Mouse (Mus musculus) kidney, embryonic 16.5 days (tissue): ENCODE data around the gene Epha5. TPM values are rescaled to one million over a fixed set of nuclear protein-coding genes. Genes with fewer than 3 reads are reported as not detected.

ENCODE experiments used
- ATAC-seq: fragments of 200-750 bp; cut with Nextera tagmentation; 2 replicates; pipeline ENCODE4 v1.8.0; 2017; ENCODE audit warnings: moderate TSS enrichment; ENCODE audit not compliant: low FRiP score, low TSS enrichment
- H3K27ac ChIP-seq: fragments of 300-500 bp; sonication (generic); 2 replicates; pipeline ENCODE4 v1.5.1; 2014; ENCODE audit warnings: low read length
- H3K27me3 ChIP-seq: fragments of 300-500 bp; sonication (generic); 2 replicates; pipeline ENCODE4 v1.6.1; 2014; ENCODE audit warnings: low read length, control low read depth, mixed read lengths; ENCODE audit not compliant: insufficient read depth
- H3K36me3 ChIP-seq: fragments of 300-500 bp; sonication (generic); 2 replicates; pipeline ENCODE4 v1.6.1; 2014; ENCODE audit warnings: low read length, control low read depth, mixed read lengths; ENCODE audit not compliant: insufficient read depth
- H3K4me1 ChIP-seq: fragments of 300-500 bp; sonication (generic); 2 replicates; pipeline ENCODE4 v1.6.1; 2014; ENCODE audit warnings: low read length, control low read depth, mixed read lengths; ENCODE audit not compliant: insufficient read depth
- H3K4me2 ChIP-seq: fragments of 300-500 bp; sonication (generic); replicated peaks from 2 replicates; pipeline ENCODE4 v1.6.1; 2014; ENCODE audit warnings: low read depth, low read length
- H3K4me3 ChIP-seq: fragments of 300-500 bp; sonication (generic); 2 replicates; pipeline ENCODE4 v1.5.1; 2014; ENCODE audit warnings: mild to moderate bottlenecking, low read length
- H3K9ac ChIP-seq: fragments of 300-500 bp; sonication (generic); replicated peaks from 2 replicates; pipeline ENCODE4 v1.6.1; 2014; ENCODE audit warnings: low read length
- H3K9me3 ChIP-seq: fragments of 300-500 bp; sonication (generic); 2 replicates; pipeline ENCODE4 v1.6.1; 2016; ENCODE audit warnings: low read length, control low read depth
- WGBS: fragments of 180-500 bp; shearing (Covaris S2); extraction: QIAGEN DNeasy Blood & Tissue Kit; methylation state at CpG from one replicate; pipeline ENCODE4 v1.1.7; 2014; 5-methylcytosine and 5-hydroxymethylcytosine counted together
- polyA plus RNA-seq: library from polyadenylated mRNA; unstranded; fragments of >200 nt; fragmentation: Nextera tagmentation; extraction: Ambion mirVana; gene quantifications from 2 replicates; pipeline ENCODE4 v1.2.1, GENCODE M21; 2015

Gene Epha5
- polyA plus RNA-seq, 1 experiment from 2014 or later, result 0.30 TPM

GRCm38 (mm10) chr5:84397085-84397484 lies 20.1 kb downstream of the Epha5 start:
- Histone ChIP-seq H3K9ac (no peak overlapping the region), H3K27me3 (no peaks in the 10 kb centered on the region), H3K9me3 (no peaks in the 10 kb centered on the region), H3K4me3 (no peak overlapping the region), H3K27ac (no peak overlapping the region), H3K4me1 (no peaks in the 10 kb centered on the region), H3K36me3 (no peaks in the 10 kb centered on the region), H3K4me2 (no peak overlapping the region)
- ATAC-seq, result no peak
- 87% methylated on average over 1 of the region's 1 CpGs for WGBS

GRCm38 (mm10) chr5:84365334-84365733 lies 51.8 kb downstream of the Epha5 start:
- WGBS, result 63% methylated on average over 5 of the region's 5 CpGs
- Histone ChIP-seq H3K36me3 (no peaks in the 10 kb centered on the region), H3K27ac (no peak overlapping the region), H3K4me3 (no peak overlapping the region), H3K4me2 (no peak overlapping the region), H3K27me3 (no peaks in the 10 kb centered on the region), H3K9ac (no peak overlapping the region), H3K9me3 (no peaks in the 10 kb centered on the region), H3K4me1 (no peaks in the 10 kb centered on the region)
- ATAC-seq, result no peak

GRCm38 (mm10) chr5:84359430-84359829 lies 57.8 kb downstream of the Epha5 start:
- Histone ChIP-seq H3K9ac (no peak overlapping the region), H3K4me2 (no peak overlapping the region), H3K4me3 (no peak overlapping the region), H3K27ac (no peak overlapping the region), H3K9me3 (no peaks in the 10 kb centered on the region), H3K36me3 (no peaks in the 10 kb centered on the region), H3K27me3 (no peaks in the 10 kb centered on the region), H3K4me1 (no peaks in the 10 kb centered on the region)
- WGBS, result 86% methylated on average over 3 of the region's 3 CpGs
- ATAC-seq, result no peak

GRCm38 (mm10) chr5:84353069-84353468 lies 64.1 kb downstream of the Epha5 start:
- H3K9me3 ChIP-seq, result no peaks in the 10 kb centered on the region
- 81% methylated on average over 5 of the region's 5 CpGs for WGBS
- no peak overlapping the region for H3K4me3 ChIP-seq
- no peak overlapping the region for H3K4me2 ChIP-seq
- H3K36me3 ChIP-seq, result no peaks in the 10 kb centered on the region
- no peak overlapping the region for H3K9ac ChIP-seq
- H3K27ac ChIP-seq, result no peak overlapping the region
- no peak for ATAC-seq
- H3K4me1 ChIP-seq, result no peaks in the 10 kb centered on the region
- no peaks in the 10 kb centered on the region for H3K27me3 ChIP-seq

- Histone ChIP-seq H3K9me3 (no peaks in the 10 kb centered on the region), H3K4me3 (no peak overlapping the region), H3K9ac (no peak overlapping the region), H3K27me3 (no peaks in the 10 kb centered on the region), H3K27ac (no peak overlapping the region), H3K4me1 (no peaks in the 10 kb centered on the region), H3K4me2 (no peak overlapping the region), H3K36me3 (no peaks in the 10 kb centered on the region)
- WGBS, result 88% methylated on average over 2 of the region's 2 CpGs
- ATAC-seq, result no peak
Measured at GRCm38 (mm10) chr5:84346728-84347499, 70.3 kb downstream of the Epha5 start.

- no peak overlapping the region for H3K9ac ChIP-seq
- no peak overlapping the region for H3K4me2 ChIP-seq
- no peaks in the 10 kb centered on the region for H3K4me1 ChIP-seq
- H3K9me3 ChIP-seq, result no peaks in the 10 kb centered on the region
- H3K4me3 ChIP-seq, result no peak overlapping the region
- no peak for ATAC-seq
- 69% methylated on average over 3 of the region's 3 CpGs for WGBS
- no peaks in the 10 kb centered on the region for H3K36me3 ChIP-seq
- H3K27me3 ChIP-seq, result no peaks in the 10 kb centered on the region
- H3K27ac ChIP-seq, result no peak overlapping the region
Measured at GRCm38 (mm10) chr5:84335834-84336465, 81.2 kb downstream of the Epha5 start.

- ATAC-seq, result no peak
- H3K36me3 ChIP-seq, result no peaks in the 10 kb centered on the region
- H3K4me3 ChIP-seq, result no peak overlapping the region
- no peak overlapping the region for H3K4me2 ChIP-seq
- WGBS, result 84% methylated on average over 6 of the region's 6 CpGs
- H3K4me1 ChIP-seq, result no peaks in the 10 kb centered on the region
- H3K9ac ChIP-seq, result no peak overlapping the region
- H3K9me3 ChIP-seq, result no peaks in the 10 kb centered on the region
- H3K27me3 ChIP-seq, result no peaks in the 10 kb centered on the region
- H3K27ac ChIP-seq, result no peak overlapping the region
Measured at GRCm38 (mm10) chr5:84334481-84334880, 82.7 kb downstream of the Epha5 start.

GRCm38 (mm10) chr5:84331631-84332030 lies 85.6 kb downstream of the Epha5 start:
- Histone ChIP-seq H3K36me3 (no peaks in the 10 kb centered on the region), H3K9ac (no peak overlapping the region), H3K9me3 (no peaks in the 10 kb centered on the region), H3K4me1 (no peaks in the 10 kb centered on the region), H3K4me2 (no peak overlapping the region), H3K27me3 (no peaks in the 10 kb centered on the region), H3K27ac (no peak overlapping the region), H3K4me3 (no peak overlapping the region)
- WGBS, result 85% methylated on average over 1 of the region's 1 CpGs
- ATAC-seq, result no peak

GRCm38 (mm10) chr5:84320553-84320952 lies 96.6 kb downstream of the Epha5 start:
- Histone ChIP-seq H3K4me3 (no peak overlapping the region), H3K36me3 (no peaks in the 10 kb centered on the region), H3K27ac (no peak overlapping the region), H3K4me1 (no peaks in the 10 kb centered on the region), H3K4me2 (no peak overlapping the region), H3K9ac (no peak overlapping the region), H3K27me3 (no peaks in the 10 kb centered on the region), H3K9me3 (no peaks in the 10 kb centered on the region)
- ATAC-seq, result no peak
- 86% methylated on average over 1 of the region's 1 CpGs for WGBS

- H3K36me3 ChIP-seq, result no peaks in the 10 kb centered on the region
- 71% methylated on average over 4 of the region's 4 CpGs for WGBS
- no peaks in the 10 kb centered on the region for H3K9me3 ChIP-seq
- H3K27ac ChIP-seq, result no peak overlapping the region
- no peak overlapping the region for H3K4me2 ChIP-seq
- H3K4me3 ChIP-seq, result no peak overlapping the region
- H3K9ac ChIP-seq, result no peak overlapping the region
- no peaks in the 10 kb centered on the region for H3K27me3 ChIP-seq
- no peaks in the 10 kb centered on the region for H3K4me1 ChIP-seq
- ATAC-seq, result no peak
Measured at GRCm38 (mm10) chr5:84320138-84320537, 97.0 kb downstream of the Epha5 start.
